ENCODE assay signal across 8 mouse cellular contexts in the genomic region with DNA sequence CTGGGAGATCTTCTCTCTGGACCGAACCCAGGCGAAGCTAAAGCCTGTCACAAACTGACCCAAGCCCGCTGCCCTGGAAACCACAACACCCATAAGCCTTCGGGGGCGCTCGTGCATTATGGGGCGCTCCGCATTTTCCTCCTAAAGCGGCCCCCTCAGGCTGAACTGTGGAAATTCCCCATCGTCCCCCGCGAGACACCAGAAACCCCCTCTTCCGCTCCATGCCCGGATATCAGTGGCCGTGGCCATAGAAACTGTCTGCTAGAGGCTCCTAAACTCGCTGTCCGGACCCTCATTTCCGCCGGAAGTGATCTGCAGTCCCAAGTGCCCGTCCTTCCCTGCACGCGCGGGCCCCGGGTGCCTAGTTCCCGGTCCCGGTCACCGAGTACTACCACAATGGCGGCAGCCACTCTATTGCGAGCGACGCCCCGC. TPM values are rescaled to one million over a fixed set of nuclear protein-coding genes. Genes with fewer than 3 reads are reported as not detected.
DNase-seq lines count a peak whose midpoint lies in the region; ATAC-seq and TF ChIP-seq lines count a peak whose summit lies in the region.

A gene (plus strand): TSS at position 310 of the 432 bp plus-strand sequence.

- under 1% methylated on average over 32 of the region's 32 CpGs for WGBS in hindbrain, embryonic 14.5 days

- no peak for TF ChIP-seq CTCF in Patski (IDR thresholded peaks at IDR 0.05)

- peak; percentile 81 for DNase-seq in Patski (ENCODE audit: low read depth, low spot score)
- peak; percentile 95 for DNase-seq in cerebellum, postnatal 14 days
- DNase-seq in frontal cortex, postnatal 25 days (ENCODE audit: low spot score in 2 of 2), result peak; percentile 90 to 94
- DNase-seq in hindbrain, embryonic 14.5 days (ENCODE audit: low spot score), result peak; percentile 94
- peak; percentile 97 for DNase-seq in left cerebral cortex, adult 11 months (ENCODE audit: low spot score)
- peak; percentile 96 to 98 for DNase-seq in lung, postnatal 4 days
- peak; percentile 97 for DNase-seq in retina, postnatal 7 days (ENCODE audit: low read depth, low spot score)
- peak; percentile 79 for DNase-seq in urinary bladder, adult 2 months (ENCODE audit: low spot score)

- POLR2A ChIA-PET in Patski (lab: Charles Lee), result interaction anchor here (0.6 to 3.4 kb wide), 7 partner anchors 9 to 785 kb away, joined by 3 to 23 read pairs (median 3); a partner anchor contains a TSS

- no peaks in the 10 kb centered on the region for H3K9me3 ChIP-seq in hindbrain, embryonic 14.5 days (ENCODE audit: control insufficient read depth, low read length)

- CTCF ChIA-PET in Patski (lab: Charles Lee), result interaction anchor here (1.1 to 1.4 kb wide), 2 partner anchors 11 kb away, joined by 4 to 5 read pairs; a partner anchor contains a TSS

- H3K36me3 ChIP-seq in hindbrain, embryonic 14.5 days (replicated peaks; ENCODE audit: control insufficient read depth, insufficient read depth), result peaks cover 30% of the 10 kb centered on the region

- H3K4me2 ChIP-seq in hindbrain, embryonic 14.5 days (replicated peaks), result peak within 1 kb of the TSS; percentile 96

- 0 out of 2 replicates have a peak, but pooled peaks cover 8% of the 10 kb centered on the region for H3K4me1 ChIP-seq in hindbrain, embryonic 14.5 days (replicated peaks; ENCODE audit: control insufficient read depth, insufficient read depth, low read length)

- H3K9ac ChIP-seq in hindbrain, embryonic 14.5 days, result peak within 1 kb of the TSS; percentile 73

- peak; percentile 85 for ATAC-seq in Patski
- ATAC-seq in hindbrain, embryonic 14.5 days (ENCODE audit: low FRiP score), result peak; percentile 95

- no peaks in the 10 kb centered on the region for H3K27me3 ChIP-seq in Patski
- H3K27me3 ChIP-seq in hindbrain, embryonic 14.5 days (ENCODE audit: control insufficient read depth, insufficient read depth, low read length), result no peaks in the 10 kb centered on the region

- H3K4me3 ChIP-seq in hindbrain, embryonic 14.5 days (replicated peaks; ENCODE audit: low read length), result peak within 1 kb of the TSS; percentile 57

- in situ Hi-C loops in Patski (cut with MboI; ENCODE audit: low pct_unique_long_range_greater_than_20kb), result no loop called here

- peak within 1 kb of the TSS; percentile 60 for H3K27ac ChIP-seq in hindbrain, embryonic 14.5 days

RNA-seq across cellular contexts. Expression of the gene that starts here (rescaled TPM):
- polyA plus RNA-seq in Patski (2021), result 159 TPM
- polyA plus RNA-seq in hindbrain, embryonic 14.5 days (2014; fragmentation: Nextera tagmentation; extraction: Ambion mirVana), result 116 and 136 TPM in 2 replicates
- polyA plus RNA-seq in urinary bladder, adult 2 months (2012; rRNA removed), result 76.6 and 83.6 TPM in 2 replicates

Comparison
In these comparisons a context has a peak if more than half of its experiments do, and no peak if none do; other contexts are left out.
1. Peak in every context shown above with its lines: DNase-seq, ATAC-seq, H3K4me3 ChIP-seq and H3K27ac ChIP-seq.